Mouse (Mus musculus) small intestine, adult 2 months (tissue): ENCODE results near the gene Rspry1.

ENCODE experiments used
- CTCF ChIP-seq: fragments of 200-500 bp; IDR thresholded peaks from 2 replicates; pipeline ENCODE4 v1.5.1; 2012; ENCODE audit warnings: low read depth, mild to moderate bottlenecking, control low read depth, inconsistent platforms, low read length, moderate library complexity, mixed read lengths; ENCODE audit not compliant: insufficient replicate concordance, insufficient read length; ENCODE audit errors: extremely low read depth
- POLR2A ChIP-seq: fragments of 200-500 bp; IDR thresholded peaks from 2 replicates; pipeline ENCODE4 v1.6.1; 2012; ENCODE audit warnings: low read depth, mild to moderate bottlenecking, control low read depth, inconsistent platforms, low read length, moderate library complexity

- TF ChIP-seq POLR2A, result no peak
- TF ChIP-seq CTCF, result no peak
These were observed 97.6 kb downstream of the Rspry1 start for GRCm38 (mm10) chr8:94699366-94699765.
